Mouse (Mus musculus) heart, embryonic 10.5 days (tissue): ENCODE data around the gene Cd300e. TPM values are rescaled to one million over a fixed set of nuclear protein-coding genes. Genes with fewer than 3 reads are reported as not detected.
A peak's percentile ranks its signal among the peaks of the same experiment; 100 is the strongest.

Experiments
- DNase-seq: peaks from one replicate; pipeline ENCODE4 v3.0.0-alpha.2; 2017; ENCODE audit warnings: low spot score
- H3K27ac ChIP-seq: fragments of 300-500 bp; sonication (generic); 2 replicates; pipeline ENCODE4 v1.5.1; 2016; ENCODE audit warnings: mild to moderate bottlenecking
- H3K27me3 ChIP-seq: fragments of 300-500 bp; sonication (generic); 2 replicates; pipeline ENCODE4 v1.6.1; 2016; ENCODE audit warnings: mild to moderate bottlenecking; ENCODE audit not compliant: poor library complexity, insufficient read depth, severe bottlenecking
- H3K36me3 ChIP-seq: fragments of 300-500 bp; sonication (generic); 2 replicates; pipeline ENCODE4 v1.6.1; 2016; ENCODE audit warnings: mild to moderate bottlenecking, moderate library complexity
- H3K4me1 ChIP-seq: fragments of 300-500 bp; sonication (generic); 2 replicates; pipeline ENCODE4 v1.6.1; 2016; ENCODE audit warnings: mild to moderate bottlenecking
- H3K4me3 ChIP-seq: fragments of 300-500 bp; sonication (generic); 2 replicates; pipeline ENCODE4 v1.5.1; 2016; ENCODE audit warnings: mild to moderate bottlenecking, moderate library complexity
- H3K9me3 ChIP-seq: fragments of 300-500 bp; sonication (generic); 2 replicates; pipeline ENCODE4 v1.6.1; 2016; ENCODE audit warnings: mild to moderate bottlenecking, moderate library complexity
- WGBS: fragments of 180-500 bp; shearing (Covaris S2); methylation state at CpG from one replicate; pipeline ENCODE4 v1.1.7; 2016; 5-methylcytosine and 5-hydroxymethylcytosine counted together
- polyA plus RNA-seq: library from polyadenylated mRNA; unstranded; fragments of >200 nt; fragmentation: Nextera tagmentation; extraction: Ambion mirVana; gene quantifications from 2 replicates; pipeline ENCODE4 v1.2.1, GENCODE M21; 2016

The Cd300e gene
- polyA plus RNA-seq, 1 experiment from 2014 or later, result 0.26 TPM

DNA sequence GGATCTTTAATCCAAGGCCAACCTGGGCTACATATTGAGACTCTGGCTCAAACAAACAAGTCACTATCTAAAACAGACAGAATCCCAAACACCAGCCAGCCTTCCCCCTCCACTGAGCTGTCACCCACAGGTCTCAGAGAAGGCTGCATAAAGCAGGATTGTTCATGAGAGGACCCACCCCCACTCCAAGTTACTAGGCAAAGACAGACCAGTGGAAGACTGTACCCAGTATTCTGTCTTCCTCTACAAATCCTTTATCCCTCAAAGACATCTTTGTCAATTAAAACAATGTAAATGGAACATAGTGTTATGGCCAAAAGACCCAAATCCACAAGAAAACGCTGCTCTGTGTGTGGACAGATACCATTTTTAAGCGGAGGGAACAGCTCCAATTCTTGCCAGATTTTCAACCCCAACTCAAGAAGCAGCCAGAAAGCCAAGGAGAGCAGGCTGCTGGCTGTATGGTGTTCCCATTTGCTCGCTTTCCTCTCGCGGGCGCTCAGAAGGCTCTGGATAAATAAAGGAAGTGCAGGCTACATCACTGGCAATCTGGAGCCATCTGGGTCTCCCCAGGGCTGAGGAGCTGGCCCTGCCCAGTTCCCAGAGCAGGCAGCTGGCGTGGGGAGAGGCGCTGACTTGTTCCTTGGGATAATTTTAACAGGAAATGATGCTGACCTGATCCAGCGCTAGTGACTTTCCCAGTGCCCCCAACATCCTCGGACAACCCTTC lies 36.4 kb upstream of the Cd300e start:
- 55% methylated on average over 10 of the region's 10 CpGs for WGBS
- H3K4me1 ChIP-seq, result peaks cover 19% of the 10 kb centered on the region
- DNase-seq, result no peak

DNA sequence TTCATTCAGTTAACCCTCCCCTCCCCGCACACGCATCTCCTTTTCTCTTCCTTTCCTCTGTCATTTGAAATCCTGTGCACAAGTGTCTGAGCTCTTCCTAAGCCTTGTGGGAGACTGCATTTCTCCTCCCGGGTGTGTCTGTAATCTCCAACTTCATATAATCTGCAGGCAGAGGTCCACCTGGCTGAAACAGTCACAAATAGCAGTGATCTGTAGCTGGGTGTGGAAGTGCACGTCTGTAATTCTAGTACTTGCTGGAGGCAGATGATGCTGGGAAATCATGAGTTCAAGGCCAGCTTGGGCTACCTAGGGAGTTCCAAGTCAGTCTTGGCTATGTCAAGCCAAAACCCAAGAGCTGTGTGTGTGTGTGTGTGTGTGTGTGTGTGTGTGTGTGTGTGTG lies 30.2 kb upstream of the Cd300e start:
- Histone ChIP-seq H3K27ac (no peak overlapping the region), H3K4me3 (no peak overlapping the region), H3K36me3 (no peaks in the 10 kb centered on the region), H3K27me3 (peaks cover 30% of the 10 kb centered on the region), H3K9me3 (no peaks in the 10 kb centered on the region), H3K4me1 (peaks cover 8% of the 10 kb centered on the region)
- DNase-seq, result no peak
- WGBS, result 21% methylated on average over 4 of the region's 4 CpGs

More for the DNA sequence above, 36.4 kb upstream of the Cd300e start:
- H3K9me3 ChIP-seq, result no peaks in the 10 kb centered on the region
- H3K4me3 ChIP-seq, result no peak overlapping the region
- H3K27me3 ChIP-seq, result no peaks in the 10 kb centered on the region
- H3K36me3 ChIP-seq, result no peaks in the 10 kb centered on the region
- no peak overlapping the region for H3K27ac ChIP-seq

GRCm38 (mm10) chr11:115091362-115091901 lies 29.5 kb upstream of the Cd300e start, which contains the start of gene Rab37:
Rab37 (plus strand) TSS chr11:115091431.
- Histone ChIP-seq H3K4me1 (peaks cover 8% of the 10 kb centered on the region), H3K4me3 (peak within 1 kb of the TSS; percentile 35), H3K27ac (no peak within 1 kb of the TSS), H3K36me3 (no peaks in the 10 kb centered on the region), H3K9me3 (no peaks in the 10 kb centered on the region), H3K27me3 (peaks cover 30% of the 10 kb centered on the region)
- WGBS, result 3% methylated on average over 36 of the region's 36 CpGs
- no peak for DNase-seq

DNA sequence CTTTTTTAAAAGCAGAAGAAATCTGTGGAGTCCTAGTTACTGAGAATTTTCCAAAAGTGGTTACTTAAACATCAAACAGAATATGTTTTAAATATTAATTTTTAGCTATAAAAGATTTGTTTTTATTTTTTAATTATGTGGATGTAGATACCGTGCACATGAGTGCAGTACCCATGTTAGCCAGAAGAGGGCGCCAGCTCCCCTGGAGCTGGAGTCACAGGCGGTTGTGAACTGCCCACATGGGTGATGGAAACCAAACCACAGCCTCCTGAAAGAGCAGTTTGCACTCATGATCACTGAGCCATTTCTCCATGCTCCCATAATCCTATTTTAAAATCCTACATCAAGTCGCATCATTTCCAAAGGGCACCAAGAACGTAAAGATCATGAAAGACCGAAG lies 27.9 kb upstream of the Cd300e start:
- WGBS, result 63% methylated on average over 6 of the region's 6 CpGs
- no peak for DNase-seq
- no peak overlapping the region for H3K4me3 ChIP-seq
- peaks cover 35% of the 10 kb centered on the region for H3K27me3 ChIP-seq
- peaks cover 8% of the 10 kb centered on the region for H3K4me1 ChIP-seq
- no peaks in the 10 kb centered on the region for H3K9me3 ChIP-seq
- H3K36me3 ChIP-seq, result no peaks in the 10 kb centered on the region
- no peak overlapping the region for H3K27ac ChIP-seq

GRCm38 (mm10) chr11:115086213-115086612 lies 24.2 kb upstream of the Cd300e start:
- Histone ChIP-seq H3K4me3 (no peak overlapping the region), H3K27ac (no peak overlapping the region), H3K9me3 (no peaks in the 10 kb centered on the region), H3K36me3 (no peaks in the 10 kb centered on the region), H3K27me3 (peaks cover 43% of the 10 kb centered on the region), H3K4me1 (peaks cover under 1% of the 10 kb centered on the region)
- WGBS, result 56% methylated on average over 7 of the region's 7 CpGs
- DNase-seq, result no peak

DNA sequence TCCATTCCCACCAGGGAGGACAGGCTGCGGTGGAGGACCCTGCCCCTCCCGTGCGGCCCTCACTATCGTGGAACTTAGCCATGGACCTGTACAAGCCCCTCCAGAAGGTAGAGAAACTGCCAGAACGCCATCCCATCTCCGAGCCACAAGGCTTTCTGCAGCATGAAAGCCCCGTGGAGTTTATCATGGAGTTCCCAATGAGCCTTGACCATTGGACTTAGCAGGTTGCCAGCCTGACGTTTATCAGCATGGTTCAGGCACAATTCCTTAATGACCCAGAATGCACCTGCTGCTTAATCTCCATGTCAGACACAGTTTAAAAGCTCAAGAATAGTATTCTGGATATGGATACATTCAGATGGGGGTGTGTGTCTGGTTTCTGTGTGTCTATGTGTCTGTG lies 23.1 kb upstream of the Cd300e start:
- H3K27me3 ChIP-seq, result peaks cover 32% of the 10 kb centered on the region
- H3K9me3 ChIP-seq, result no peaks in the 10 kb centered on the region
- H3K36me3 ChIP-seq, result no peaks in the 10 kb centered on the region
- no peaks in the 10 kb centered on the region for H3K4me1 ChIP-seq
- H3K27ac ChIP-seq, result no peak overlapping the region
- H3K4me3 ChIP-seq, result no peak overlapping the region
- 76% methylated on average over 8 of the region's 8 CpGs for WGBS
- no peak for DNase-seq

- Histone ChIP-seq H3K9me3 (no peaks in the 10 kb centered on the region), H3K4me3 (no peak overlapping the region), H3K27ac (no peak overlapping the region), H3K36me3 (no peaks in the 10 kb centered on the region), H3K27me3 (peaks cover 30% of the 10 kb centered on the region), H3K4me1 (no peaks in the 10 kb centered on the region)
- WGBS, result 43% methylated on average over 12 of the region's 12 CpGs
- no peak for DNase-seq
Observed at GRCm38 (mm10) chr11:115084595-115084994, 22.6 kb upstream of the Cd300e start.

GRCm38 (mm10) chr11:115083376-115084139 lies 21.6 kb upstream of the Cd300e start:
- no peaks in the 10 kb centered on the region for H3K36me3 ChIP-seq
- H3K4me3 ChIP-seq, result no peak overlapping the region
- WGBS, result 37% methylated on average over 18 of the region's 18 CpGs
- no peaks in the 10 kb centered on the region for H3K4me1 ChIP-seq
- no peaks in the 10 kb centered on the region for H3K9me3 ChIP-seq
- DNase-seq, result no peak
- H3K27me3 ChIP-seq, result peaks cover 30% of the 10 kb centered on the region
- no peak overlapping the region for H3K27ac ChIP-seq

DNA sequence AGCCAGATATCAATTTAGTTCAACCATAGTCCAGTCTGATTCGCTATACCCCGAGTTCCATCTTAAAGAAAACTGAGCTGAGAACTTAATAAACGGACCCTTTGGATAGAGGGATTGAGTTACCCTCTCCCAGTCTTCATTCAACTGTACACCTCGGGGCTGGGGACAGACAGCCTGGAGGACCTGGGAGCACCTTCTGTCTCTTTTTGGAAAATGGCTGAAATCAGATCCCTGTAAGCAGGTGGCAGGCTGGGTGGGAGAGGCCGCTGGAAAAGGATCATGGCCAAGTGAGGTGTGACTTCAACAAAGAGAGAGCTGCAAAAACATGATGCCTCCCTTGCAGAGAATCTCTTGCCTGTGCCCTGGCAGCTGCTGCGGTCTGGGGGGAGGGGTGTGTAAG lies 20.2 kb upstream of the Cd300e start:
- H3K36me3 ChIP-seq, result no peaks in the 10 kb centered on the region
- 74% methylated on average over 6 of the region's 6 CpGs for WGBS
- no peak for DNase-seq
- no peak overlapping the region for H3K4me3 ChIP-seq
- H3K27me3 ChIP-seq, result peaks cover 30% of the 10 kb centered on the region
- no peak overlapping the region for H3K27ac ChIP-seq
- no peaks in the 10 kb centered on the region for H3K9me3 ChIP-seq
- no peaks in the 10 kb centered on the region for H3K4me1 ChIP-seq

GRCm38 (mm10) chr11:115081373-115081772 lies 19.4 kb upstream of the Cd300e start:
- DNase-seq, result no peak
- no peak overlapping the region for H3K4me3 ChIP-seq
- no peak overlapping the region for H3K27ac ChIP-seq
- no peaks in the 10 kb centered on the region for H3K9me3 ChIP-seq
- WGBS, result 62% methylated on average over 3 of the region's 3 CpGs
- H3K27me3 ChIP-seq, result peaks cover 30% of the 10 kb centered on the region
- H3K36me3 ChIP-seq, result no peaks in the 10 kb centered on the region
- H3K4me1 ChIP-seq, result no peaks in the 10 kb centered on the region

DNA sequence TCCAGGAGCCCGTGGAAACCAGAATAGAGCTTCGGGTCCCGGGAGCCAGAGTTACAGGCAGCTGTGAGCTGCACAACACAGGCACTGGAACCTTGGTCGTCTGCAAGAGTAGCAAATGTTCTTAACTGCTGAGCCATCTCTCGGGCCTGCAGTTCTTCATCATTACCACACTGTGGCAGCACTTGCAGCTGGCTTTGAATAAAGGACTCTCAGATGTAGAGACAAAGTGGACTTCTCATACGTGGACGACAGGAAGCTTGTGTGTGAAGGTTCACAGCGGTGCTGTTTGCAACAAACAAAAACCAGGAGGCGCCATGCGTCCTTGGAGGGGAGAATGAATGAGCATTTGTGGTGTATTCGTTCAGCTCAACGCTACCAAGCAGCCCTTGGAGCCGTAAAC lies 18.9 kb upstream of the Cd300e start:
- no peak overlapping the region for H3K27ac ChIP-seq
- H3K9me3 ChIP-seq, result no peaks in the 10 kb centered on the region
- no peak for DNase-seq
- H3K27me3 ChIP-seq, result peaks cover 30% of the 10 kb centered on the region
- no peak overlapping the region for H3K4me3 ChIP-seq
- H3K36me3 ChIP-seq, result no peaks in the 10 kb centered on the region
- H3K4me1 ChIP-seq, result no peaks in the 10 kb centered on the region
- WGBS, result 38% methylated on average over 13 of the region's 13 CpGs

DNA sequence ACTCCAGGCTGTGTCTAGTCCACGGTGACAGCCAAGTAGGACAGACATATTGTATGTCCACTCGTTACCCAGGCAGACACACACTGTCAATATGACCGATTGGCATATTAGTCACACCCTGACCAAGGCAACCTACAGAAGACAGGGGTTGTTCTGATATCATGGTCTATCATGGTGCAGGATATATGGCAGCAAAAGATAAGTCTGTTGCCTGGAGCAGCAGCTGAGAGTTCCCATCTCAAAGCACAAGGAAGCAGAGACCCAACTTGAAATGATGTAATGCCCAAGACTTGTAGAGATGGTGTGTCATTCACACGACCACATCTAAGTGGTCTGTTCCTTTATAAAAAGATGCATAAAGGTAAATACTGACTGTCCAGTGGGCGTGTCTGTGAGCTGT lies 16.7 kb upstream of the Cd300e start:
- Histone ChIP-seq H3K4me1 (no peaks in the 10 kb centered on the region), H3K4me3 (no peak overlapping the region), H3K36me3 (no peaks in the 10 kb centered on the region), H3K27ac (no peak overlapping the region), H3K9me3 (no peaks in the 10 kb centered on the region), H3K27me3 (peaks cover 13% of the 10 kb centered on the region)
- 74% methylated on average over 5 of the region's 5 CpGs for WGBS
- DNase-seq, result no peak

- H3K4me3 ChIP-seq, result no peak overlapping the region
- no peaks in the 10 kb centered on the region for H3K9me3 ChIP-seq
- no peaks in the 10 kb centered on the region for H3K4me1 ChIP-seq
- H3K36me3 ChIP-seq, result no peaks in the 10 kb centered on the region
- no peak overlapping the region for H3K27ac ChIP-seq
- H3K27me3 ChIP-seq, result peaks cover 3% of the 10 kb centered on the region; the same call in 1 of the 2 replicates
- no peak for DNase-seq
- WGBS, result 87% methylated on average over 1 of the region's 1 CpGs
Observed at GRCm38 (mm10) chr11:115077436-115077835, 15.5 kb upstream of the Cd300e start.
